Mouse (Mus musculus): Measurements from ENCODE around the gene Ttl.

Gene Ttl

DNA sequence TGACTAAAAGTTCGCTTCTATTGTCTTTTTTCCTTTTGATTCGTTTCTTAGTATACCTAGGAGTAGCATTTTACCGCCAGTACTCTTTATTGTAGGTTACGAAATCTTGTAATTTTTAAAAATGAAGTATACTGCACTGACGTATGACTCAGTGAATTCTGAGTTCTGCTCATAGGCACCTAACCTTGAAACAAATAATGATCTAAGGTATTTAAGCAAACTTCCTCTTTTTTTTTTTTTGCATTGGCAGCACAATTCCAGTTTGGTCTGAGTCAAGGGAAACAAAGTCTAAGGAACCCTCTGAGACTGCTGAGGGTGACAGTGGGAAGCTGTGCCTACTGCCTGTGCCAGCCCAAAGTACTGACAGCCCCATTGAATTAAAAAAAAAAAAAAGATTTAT lies 17.8 kb downstream of the Ttl start:
- no peak for DNase-seq (ENCODE audit: low read depth, low spot score)

- DNase-seq (ENCODE audit: low read depth, low spot score) = peak; percentile 69
Observed at GRCm38 (mm10) chr2:129084959-129085358, 19.2 kb downstream of the Ttl start.

GRCm38 (mm10) chr2:129087520-129087919 lies 21.8 kb downstream of the Ttl start:
- no peak for DNase-seq (ENCODE audit: low read depth, low spot score)

DNA sequence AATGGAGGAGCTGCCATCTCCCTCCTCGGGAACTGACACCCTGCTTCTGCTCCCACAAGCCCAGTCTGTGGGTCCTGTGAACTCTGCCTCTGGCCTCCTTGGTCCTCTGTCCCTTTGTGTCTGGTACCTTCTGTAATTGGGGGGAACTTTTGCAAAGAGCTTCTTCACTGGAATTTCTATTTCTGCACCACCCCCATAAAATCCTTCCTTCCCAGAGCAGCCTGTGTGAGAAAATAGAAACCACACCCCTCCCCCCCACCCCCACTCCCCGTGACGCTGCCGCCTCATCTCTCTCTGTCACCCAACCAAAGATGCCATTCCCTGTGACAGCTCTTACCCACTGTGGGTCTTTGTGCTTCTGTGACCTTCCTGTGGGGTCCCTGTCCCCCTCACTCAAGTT lies 24.6 kb downstream of the Ttl start:
- DNase-seq (ENCODE audit: low read depth, low spot score) = no peak

DNA sequence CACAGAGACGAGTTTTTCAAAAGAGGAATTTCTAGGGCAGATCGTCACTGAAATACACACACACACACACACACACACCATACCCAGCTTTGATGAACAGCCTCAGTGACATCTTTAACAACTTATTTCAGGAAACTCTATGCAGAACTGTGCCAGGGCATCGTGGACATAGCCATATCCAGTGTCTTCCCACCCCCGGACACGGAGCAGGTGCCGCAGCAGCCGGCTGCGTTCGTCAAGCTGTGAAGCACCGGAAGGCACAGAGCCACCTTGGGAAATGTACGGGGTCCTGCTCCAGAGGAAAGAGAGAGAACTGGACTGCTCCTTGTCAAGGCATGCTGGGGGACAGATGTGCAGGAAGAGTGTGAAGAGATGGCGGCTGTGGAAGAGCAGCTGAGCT lies 27.1 kb downstream of the Ttl start:
- DNase-seq (ENCODE audit: low read depth, low spot score) = no peak

DNA sequence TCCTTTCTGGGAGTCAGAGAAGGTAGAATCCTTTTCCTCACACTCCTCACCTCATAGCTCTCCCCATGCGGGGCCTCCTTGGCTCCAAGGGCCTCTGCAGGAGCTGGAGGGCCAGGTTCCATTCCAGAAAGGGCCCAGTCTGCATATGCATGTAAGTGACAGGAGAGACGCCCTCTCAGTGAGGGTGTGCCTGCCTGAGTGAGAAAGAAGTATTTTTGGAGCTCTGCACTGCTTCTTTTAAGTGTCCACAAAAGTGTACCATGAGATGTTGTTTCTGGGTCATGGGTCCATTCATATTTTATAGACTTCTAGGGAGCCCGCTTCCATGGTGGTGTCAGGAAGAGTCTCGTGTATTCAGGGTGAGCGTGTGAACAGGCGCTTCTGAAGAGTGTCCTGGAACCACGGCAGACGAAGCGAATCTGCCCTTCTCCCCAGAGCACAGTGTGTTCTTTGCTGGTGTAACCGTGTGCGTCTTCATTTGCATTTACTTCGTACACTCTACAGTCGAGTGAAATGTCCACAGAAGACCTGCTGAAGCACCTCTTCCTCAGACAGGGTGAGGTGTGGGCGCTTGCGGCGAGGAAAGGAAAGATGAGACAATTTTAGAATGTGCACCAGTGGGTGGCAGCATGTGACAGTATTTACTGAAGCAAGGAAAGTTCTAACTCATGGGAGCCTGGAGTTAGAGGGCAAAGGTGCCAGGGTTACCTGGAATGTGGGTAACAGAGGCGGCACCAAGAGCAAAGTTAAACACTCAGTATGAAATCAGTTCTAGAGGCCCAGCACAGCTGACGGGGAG lies 28.4 kb downstream of the Ttl start:
- no peak for DNase-seq (ENCODE audit: low read depth, low spot score)

- peak; percentile 99 for DNase-seq (ENCODE audit: low read depth, low spot score)
Observed at GRCm38 (mm10) chr2:129100784-129101310, 35.1 kb downstream of the Ttl start, which contains the start of gene Polr1b. Gene Polr1b (plus strand): TSS chr2:129100995.

DNA sequence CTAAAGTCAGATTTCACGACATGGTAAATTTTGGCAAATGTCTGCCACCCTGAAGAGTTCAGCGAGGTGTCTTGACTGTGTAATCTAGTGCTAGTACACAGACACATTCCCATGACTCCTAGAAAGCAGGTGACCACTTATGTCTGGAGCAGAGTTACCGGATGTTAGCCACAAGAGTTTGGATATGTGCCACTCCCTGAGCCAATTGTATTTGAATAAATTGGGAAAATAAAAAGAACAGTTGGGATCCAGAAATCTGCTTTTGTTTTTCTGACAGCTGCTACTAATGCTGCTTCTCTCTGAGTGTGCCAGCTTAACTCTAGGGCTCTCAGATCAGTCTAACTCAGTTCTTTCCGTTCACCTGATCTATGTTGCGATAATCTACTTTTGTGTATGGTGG lies 47.2 kb downstream of the Ttl start:
- DNase-seq (ENCODE audit: low read depth, low spot score) = no peak

DNA sequence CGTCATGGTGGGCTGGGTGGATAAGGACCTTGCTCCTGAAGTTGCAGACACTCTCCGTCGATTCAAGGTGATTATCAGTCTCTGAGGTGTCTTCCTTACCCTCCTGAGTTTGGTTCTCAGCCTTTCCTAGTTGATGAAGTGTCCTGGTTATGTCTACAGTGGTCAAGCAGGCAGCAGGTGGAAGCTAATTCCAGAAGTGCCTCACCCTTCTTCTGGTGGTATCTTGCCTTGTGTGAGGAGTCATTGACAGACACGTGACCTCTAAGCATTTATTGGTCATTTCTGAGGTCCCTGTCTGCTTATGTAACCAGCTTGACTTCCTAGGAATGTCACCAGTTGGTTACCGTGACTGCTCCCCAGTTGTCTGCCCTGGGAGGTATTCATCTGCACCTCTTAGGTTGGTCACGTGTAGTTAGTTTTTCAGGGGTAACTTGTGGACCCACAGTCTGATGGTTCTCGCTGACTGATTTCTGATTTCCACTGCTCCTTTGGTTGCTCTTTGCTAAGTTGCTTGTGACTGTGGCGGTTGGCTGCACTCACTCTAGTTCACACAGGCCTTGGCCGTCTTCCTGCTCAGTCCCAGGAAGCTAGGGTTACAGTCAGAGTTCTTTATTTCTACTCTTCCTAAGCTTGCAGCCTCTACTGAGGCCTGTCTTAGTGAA lies 50.1 kb downstream of the Ttl start:
- DNase-seq (ENCODE audit: low read depth, low spot score) = no peak

DNA sequence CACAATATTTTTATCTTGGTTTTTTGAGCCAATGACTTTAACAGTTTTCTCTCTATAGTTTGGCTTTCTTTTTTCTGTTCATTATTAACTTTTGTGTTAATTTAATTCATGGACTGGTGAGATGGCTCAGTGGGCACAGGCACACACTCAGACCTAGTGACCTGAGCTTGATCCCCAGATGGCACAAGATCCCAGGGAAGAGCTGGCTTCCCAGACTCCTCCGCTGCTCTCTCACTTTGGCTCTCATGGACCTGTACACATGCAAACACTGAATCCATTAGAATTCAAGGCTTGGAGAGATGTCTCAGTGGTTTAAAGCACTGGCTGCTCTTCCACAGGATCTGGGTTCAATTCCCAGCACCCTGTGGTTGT lies 50.6 kb downstream of the Ttl start:
- DNase-seq (ENCODE audit: low read depth, low spot score) = no peak

- no peak for DNase-seq (ENCODE audit: low read depth, low spot score)
Observed at GRCm38 (mm10) chr2:129118061-129118460, 52.3 kb downstream of the Ttl start.

- DNase-seq (ENCODE audit: low read depth, low spot score) = no peak
Observed at GRCm38 (mm10) chr2:129121986-129122385, 56.2 kb downstream of the Ttl start.

DNA sequence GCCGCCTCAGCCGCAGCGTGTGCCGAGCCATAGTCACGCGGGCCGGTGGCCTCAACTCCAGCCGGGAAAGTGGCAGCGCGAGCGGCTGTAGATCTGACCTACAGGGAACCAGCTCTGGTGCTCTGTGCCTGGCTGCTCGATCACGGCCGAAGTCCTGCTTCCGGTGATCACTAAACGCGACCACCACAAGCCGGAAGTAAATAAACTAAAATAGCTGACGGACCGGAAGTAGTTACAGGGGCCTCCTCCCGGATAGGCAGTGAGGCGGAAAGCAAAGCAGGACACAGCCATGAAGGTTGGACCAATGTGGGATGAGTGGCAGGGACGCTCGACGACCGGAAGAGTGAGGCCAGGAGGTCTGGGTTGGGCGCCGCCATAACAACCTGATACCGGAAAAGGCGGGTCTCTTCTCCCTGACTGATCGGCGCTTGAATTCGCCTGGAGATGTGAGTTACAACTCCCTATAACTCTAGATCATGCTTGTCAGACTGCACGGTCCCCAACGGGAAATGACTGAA lies 63.7 kb downstream of the Ttl start, which contains the start of gene Chchd5:
TSS of gene Chchd5 (plus strand) at position 289 of the 518 bp plus-strand sequence.
- peak; percentile 100 for DNase-seq (ENCODE audit: low read depth, low spot score)

- DNase-seq (ENCODE audit: low read depth, low spot score) = no peak
Observed at GRCm38 (mm10) chr2:129129987-129130545, 64.3 kb downstream of the Ttl start.

DNA sequence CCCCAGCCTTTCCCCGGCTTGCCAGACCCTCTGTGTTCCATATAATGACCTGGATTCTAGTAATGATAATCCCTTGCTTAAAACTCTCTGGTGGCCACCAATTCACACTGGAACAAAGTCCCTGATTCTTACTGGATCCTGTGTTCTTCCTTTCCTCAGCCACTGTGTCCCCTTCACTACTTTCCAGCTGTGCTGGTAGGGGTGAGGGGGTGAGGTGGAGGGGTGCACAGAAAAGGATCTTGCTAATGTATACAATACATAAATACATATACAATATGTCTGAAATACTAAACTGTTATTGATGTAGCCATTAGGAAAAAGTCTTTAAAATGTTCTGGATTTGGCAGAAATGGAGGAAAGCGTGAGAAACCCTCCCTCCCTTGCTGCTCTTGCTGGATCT lies 65.0 kb downstream of the Ttl start:
- DNase-seq (ENCODE audit: low read depth, low spot score) = no peak

- DNase-seq (ENCODE audit: low read depth, low spot score) = peak; percentile 49
Observed at GRCm38 (mm10) chr2:129132231-129132630, 66.5 kb downstream of the Ttl start.

DNA sequence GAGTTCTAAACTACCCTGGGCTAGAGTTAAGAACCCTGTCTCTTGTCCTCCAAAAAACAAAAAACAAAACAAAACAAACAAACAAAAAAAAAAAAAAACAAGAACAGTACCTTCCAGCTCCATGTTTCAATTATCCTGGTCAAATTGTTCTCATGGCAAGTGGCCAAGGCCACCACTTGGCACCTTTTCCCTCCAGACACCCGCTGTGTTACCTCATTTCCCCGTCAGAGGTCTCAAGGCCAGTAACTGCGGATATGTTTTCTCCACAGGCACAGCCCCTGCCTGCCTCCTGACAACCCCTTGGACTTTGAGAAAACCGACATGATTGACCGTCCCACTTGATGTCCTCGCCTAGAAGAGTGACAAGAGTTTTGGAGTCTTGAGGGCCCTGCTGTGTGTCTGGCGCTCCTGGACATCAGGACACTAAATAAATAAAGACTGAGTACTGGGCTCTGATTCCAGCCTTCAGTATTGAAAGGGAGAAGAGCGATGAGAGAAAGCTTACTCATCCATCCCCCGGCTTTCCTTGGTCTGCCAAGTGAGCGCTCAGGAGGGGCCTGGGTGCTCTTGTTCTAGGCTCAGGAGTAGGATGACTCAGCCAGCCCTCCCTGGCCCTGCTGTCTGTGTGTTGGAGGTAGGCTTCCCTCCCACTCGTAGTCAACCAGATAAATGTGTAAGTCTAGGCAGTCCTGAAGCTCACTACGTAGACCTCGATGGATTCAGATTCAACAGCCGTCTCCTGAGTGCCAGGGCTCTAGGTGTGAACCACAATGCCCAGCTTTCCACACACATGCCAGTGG lies 67.5 kb downstream of the Ttl start:
- DNase-seq (ENCODE audit: low read depth, low spot score) = peak; percentile 91

GRCm38 (mm10) chr2:129139906-129140305 lies 74.2 kb downstream of the Ttl start:
- DNase-seq (ENCODE audit: low read depth, low spot score) = no peak
